Mouse (Mus musculus) heart, postnatal 0 days (tissue): Measurements from ENCODE around the gene Ugt3a1. TPM values are rescaled to one million over a fixed set of nuclear protein-coding genes. Genes with fewer than 3 reads are reported as not detected.

Experiments
- ATAC-seq: fragments of 200-750 bp; cut with Nextera tagmentation; 2 replicates; pipeline ENCODE4 v1.8.0; 2017; ENCODE audit warnings: low read depth, moderate number of reproducible peaks, moderate library complexity; ENCODE audit not compliant: insufficient read depth
- DNase-seq: peaks from one replicate; pipeline ENCODE4 v3.0.0-alpha.2; 2016; ENCODE audit warnings: low spot score
- H3K27ac ChIP-seq: fragments of 300-500 bp; sonication (generic); 2 replicates; pipeline ENCODE4 v1.5.1; 2014; ENCODE audit warnings: low read depth, mild to moderate bottlenecking
- H3K27me3 ChIP-seq: fragments of 300-500 bp; sonication (generic); 2 replicates; pipeline ENCODE4 v1.6.1; 2014; ENCODE audit warnings: low read length, mixed read lengths; ENCODE audit not compliant: control insufficient read depth, insufficient read depth
- H3K36me3 ChIP-seq: fragments of 300-500 bp; sonication (generic); replicated peaks from 2 replicates; pipeline ENCODE4 v1.6.1; 2014; ENCODE audit warnings: low read length, mixed read lengths; ENCODE audit not compliant: control insufficient read depth, insufficient read depth
- H3K4me1 ChIP-seq: fragments of 300-500 bp; sonication (generic); 2 replicates; pipeline ENCODE4 v1.6.1; 2014; ENCODE audit warnings: antibody characterized with exemption; ENCODE audit not compliant: control insufficient read depth, insufficient read depth
- H3K4me2 ChIP-seq: fragments of 300-500 bp; sonication (generic); 2 replicates; pipeline ENCODE4 v1.6.1; 2014; ENCODE audit warnings: low read depth, mild to moderate bottlenecking, low read length, moderate library complexity
- H3K4me3 ChIP-seq: fragments of 300-500 bp; sonication (generic); 2 replicates; pipeline ENCODE4 v1.5.1; 2014; ENCODE audit warnings: low read depth, low read length
- H3K9ac ChIP-seq: fragments of 300-500 bp; sonication (generic); replicated peaks from 2 replicates; pipeline ENCODE4 v1.6.1; 2014; ENCODE audit warnings: low read depth, low read length, mixed read lengths
- H3K9me3 ChIP-seq: fragments of 300-500 bp; sonication (generic); replicated peaks from 2 replicates; pipeline ENCODE4 v1.6.1; 2016; ENCODE audit warnings: low read length; ENCODE audit not compliant: control insufficient read depth
- CTCF ChIP-seq: IDR thresholded peaks from 2 replicates; pipeline ENCODE4 v1.5.1; 2016; ENCODE audit warnings: antibody characterized with exemption, control low read depth, low read depth
- EP300 ChIP-seq: IDR thresholded peaks from 2 replicates; pipeline ENCODE4 v1.6.1; 2016; ENCODE audit warnings: antibody characterized with exemption, low read depth
- WGBS: fragments of 180-500 bp; shearing (Covaris S2); extraction: QIAGEN DNeasy Blood & Tissue Kit; methylation state at CpG from one replicate; pipeline ENCODE4 v1.1.7; 2014; 5-methylcytosine and 5-hydroxymethylcytosine counted together
- polyA plus RNA-seq: library from polyadenylated mRNA; unstranded; fragments of >200 nt; fragmentation: Nextera tagmentation; extraction: Ambion mirVana; gene quantifications from 2 replicates; pipeline ENCODE4 v1.2.1, GENCODE M21; 2015
- total RNA-seq: library from RNA; depleted of rRNA; stranded (reverse); fragments of >200 nt; gene quantifications from 2 replicates; pipeline ENCODE4 v1.2.3, GENCODE M21; 2014; ENCODE audit warnings: low replicate concordance; rRNA removed

Ugt3a1 gene
- total and polyA plus RNA-seq, 2 experiments from 2014 or later: not detected

DNA sequence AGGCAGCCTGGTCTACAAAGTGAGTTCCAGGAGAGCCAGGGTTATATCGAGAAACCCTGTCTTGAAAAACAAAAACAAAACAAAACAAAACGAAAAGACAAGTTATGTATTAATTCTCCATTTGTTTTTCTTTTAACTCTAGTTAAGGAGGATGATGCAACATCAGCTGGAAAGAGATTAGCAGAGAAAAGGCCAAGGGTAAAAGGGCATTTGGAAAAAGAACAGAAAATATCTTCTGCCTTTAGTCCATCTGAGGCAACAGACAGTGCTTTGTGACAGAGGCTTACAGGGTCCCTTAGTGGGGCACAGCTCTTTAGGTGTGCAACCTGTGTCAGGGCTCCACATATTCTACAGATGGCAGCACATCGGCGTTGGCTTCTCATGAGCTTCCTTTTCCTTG is 58.7 kb downstream of the Ugt3a1 start, which contains the start of gene Ugt3a2:
Gene Ugt3a2 (plus strand): TSS at position 210 of the 400 bp plus-strand sequence.
- Histone ChIP-seq H3K9me3 (no peaks in the 10 kb centered on the region), H3K9ac (no peak within 1 kb of the TSS), H3K4me1 (no peaks in the 10 kb centered on the region), H3K4me2 (no peak within 1 kb of the TSS), H3K4me3 (no peak within 1 kb of the TSS), H3K27ac (no peak within 1 kb of the TSS), H3K36me3 (no peaks in the 10 kb centered on the region), H3K27me3 (no peaks in the 10 kb centered on the region)
- TF ChIP-seq EP300: no peak
- TF ChIP-seq CTCF: no peak
- WGBS: 77% methylated on average over 4 of the region's 4 CpGs
- DNase-seq: no peak
- ATAC-seq: no peak

DNA sequence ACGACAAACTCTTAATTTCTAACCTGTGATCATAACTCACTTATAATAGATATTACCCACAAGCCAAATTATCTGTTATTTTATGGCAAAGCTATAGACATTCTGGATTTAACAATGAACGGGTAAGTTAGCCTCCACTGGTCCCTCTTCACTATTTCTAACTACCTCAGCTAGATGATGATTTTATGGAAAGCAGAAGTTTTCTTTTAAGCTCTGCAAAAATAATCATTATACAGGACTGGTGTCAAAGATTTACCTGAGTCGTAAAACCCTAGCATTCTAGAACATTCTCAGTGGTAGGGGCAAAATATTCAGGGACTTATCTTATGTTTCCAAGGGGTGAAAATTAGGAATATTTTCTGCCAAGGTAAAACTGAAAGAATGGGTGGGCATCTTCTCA is 59.9 kb downstream of the Ugt3a1 start:
- Histone ChIP-seq H3K36me3 (no peaks in the 10 kb centered on the region), H3K4me1 (no peaks in the 10 kb centered on the region), H3K9ac (no peak overlapping the region), H3K27me3 (no peaks in the 10 kb centered on the region), H3K27ac (no peak overlapping the region), H3K9me3 (no peaks in the 10 kb centered on the region), H3K4me2 (no peak overlapping the region), H3K4me3 (no peak overlapping the region)
- WGBS: 55% methylated on average over 3 of the region's 3 CpGs
- TF ChIP-seq EP300: no peak
- TF ChIP-seq CTCF: no peak
- DNase-seq: no peak
- ATAC-seq: no peak

DNA sequence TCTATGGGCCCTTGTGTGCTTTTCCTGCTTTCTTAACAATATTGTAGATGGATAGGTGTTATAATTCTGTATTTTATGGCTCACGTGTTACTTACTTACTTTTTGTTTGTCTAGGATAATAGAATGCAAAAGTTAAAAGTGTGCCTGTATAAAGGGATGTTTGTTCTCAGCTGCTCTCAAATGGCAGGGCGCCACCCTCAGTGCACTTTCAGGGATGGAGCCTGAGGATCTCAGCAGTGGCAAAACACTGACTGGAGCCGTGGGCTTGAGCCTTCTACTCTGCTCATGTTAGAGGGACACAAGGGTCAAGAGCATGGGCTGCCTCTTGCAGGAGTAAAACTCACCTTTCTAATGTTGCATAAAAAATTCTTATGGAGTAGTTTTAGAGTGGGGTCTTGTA is 60.3 kb downstream of the Ugt3a1 start:
- ATAC-seq (no peak), DNase-seq (no peak)
- H3K36me3 ChIP-seq: no peaks in the 10 kb centered on the region
- no peaks in the 10 kb centered on the region for H3K4me1 ChIP-seq
- no peak overlapping the region for H3K27ac ChIP-seq
- H3K27me3 ChIP-seq: no peaks in the 10 kb centered on the region
- 59% methylated on average over 3 of the region's 3 CpGs for WGBS
- H3K9me3 ChIP-seq: no peaks in the 10 kb centered on the region
- H3K9ac ChIP-seq: no peak overlapping the region
- TF ChIP-seq CTCF (no peak), EP300 (no peak)
- no peak overlapping the region for H3K4me3 ChIP-seq
- no peak overlapping the region for H3K4me2 ChIP-seq

DNA sequence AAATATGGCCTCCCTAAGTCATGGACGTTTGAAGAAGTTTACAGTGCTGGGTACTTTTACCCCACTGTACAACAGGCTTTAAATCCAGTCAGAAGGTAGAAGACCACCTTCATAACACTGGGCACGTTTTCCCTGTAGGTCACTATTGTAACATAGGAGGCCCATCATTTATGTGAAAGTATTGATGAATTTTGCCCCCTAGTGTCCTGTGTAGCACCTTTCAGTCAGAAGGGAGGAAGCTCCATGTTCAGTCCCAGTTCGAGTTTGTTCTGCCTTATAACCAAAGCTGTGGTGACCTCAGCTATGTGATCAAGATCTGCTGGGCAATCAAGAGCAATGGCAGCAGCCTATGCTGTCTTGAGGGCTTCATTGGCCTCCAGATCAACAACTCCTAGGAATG is 72.1 kb downstream of the Ugt3a1 start:
- H3K9me3 ChIP-seq: no peaks in the 10 kb centered on the region
- no peaks in the 10 kb centered on the region for H3K4me1 ChIP-seq

DNA sequence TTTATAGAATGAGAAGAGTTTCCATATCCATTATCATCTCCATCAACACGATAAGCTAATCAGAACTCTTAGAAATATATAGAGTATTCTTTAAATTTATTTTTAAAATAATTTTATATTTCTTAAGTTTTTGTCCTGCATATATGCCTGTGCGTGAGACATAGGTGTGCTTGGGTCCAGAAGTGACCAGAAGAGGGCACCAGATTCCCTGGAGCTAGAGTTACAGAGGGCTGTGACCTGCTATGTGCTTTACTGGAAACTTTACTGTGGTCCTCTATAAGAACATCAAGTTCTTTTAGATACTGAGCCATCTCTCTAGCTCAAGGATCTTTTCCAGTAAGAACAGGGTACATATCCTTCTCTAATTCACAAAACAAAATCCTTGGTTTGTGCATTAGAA is 86.1 kb downstream of the Ugt3a1 start:
- Histone ChIP-seq H3K4me2 (no peak overlapping the region), H3K4me3 (no peak overlapping the region), H3K27me3 (no peaks in the 10 kb centered on the region), H3K9ac (no peak overlapping the region), H3K9me3 (no peaks in the 10 kb centered on the region), H3K27ac (no peak overlapping the region), H3K36me3 (no peaks in the 10 kb centered on the region), H3K4me1 (no peaks in the 10 kb centered on the region)
- DNase-seq: no peak
- TF ChIP-seq CTCF (no peak), EP300 (no peak)
- no peak for ATAC-seq
- WGBS: 53% methylated on average over 2 of the region's 2 CpGs

More for the DNA sequence above, 72.1 kb downstream of the Ugt3a1 start:
- TF ChIP-seq CTCF: no peak
- TF ChIP-seq EP300: no peak
- H3K4me2 ChIP-seq: no peak overlapping the region
- no peaks in the 10 kb centered on the region for H3K27me3 ChIP-seq
- no peaks in the 10 kb centered on the region for H3K36me3 ChIP-seq
- H3K27ac ChIP-seq: no peak overlapping the region
- ATAC-seq: no peak
- 36% methylated on average over 3 of the region's 3 CpGs for WGBS
- H3K4me3 ChIP-seq: no peak overlapping the region
- H3K9ac ChIP-seq: no peak overlapping the region
- no peak for DNase-seq

Other genes starting within 250 kb of the Ugt3a1 start
- gene Nadk2, start 205.6 kb upstream of the Ugt3a1 start, total RNA-seq: 41.6 and 77.7 TPM in 2 replicates
- gene Nadk2, start 205.6 kb upstream of the Ugt3a1 start, polyA plus RNA-seq: 33.4 and 33.8 TPM in 2 replicates
- 14.8 and 28.5 TPM in 2 replicates for gene Lmbrd2, start 136.3 kb upstream of the Ugt3a1 start, total RNA-seq
- gene Lmbrd2, start 136.3 kb upstream of the Ugt3a1 start, polyA plus RNA-seq: 1.3 TPM in 2 replicates
- gene Skp2, start 121.5 kb upstream of the Ugt3a1 start, total RNA-seq: 1.5 and 6.0 TPM in 2 replicates
- gene Skp2, start 121.5 kb upstream of the Ugt3a1 start, polyA plus RNA-seq: 5.1 TPM in 2 replicates
- gene Ugt3a2, start 58.7 kb downstream of the Ugt3a1 start, total RNA-seq: not detected in 2 replicates
- not detected in 2 replicates for gene Ugt3a2, start 58.7 kb downstream of the Ugt3a1 start, polyA plus RNA-seq
- gene Capsl, start 159.1 kb downstream of the Ugt3a1 start, total RNA-seq: not detected in 2 replicates
- gene Capsl, start 159.1 kb downstream of the Ugt3a1 start, polyA plus RNA-seq: 0.49 TPM in 1 of 2 replicates, not detected in the other